Mouse (Mus musculus) cerebellum, postnatal 25 days (tissue): ENCODE measurements at regions not wholly inside any gene's neighbourhood (a gene's known extent, or its start where the extent isn't known, plus 50 kb on each side); places are given as distances from the start of the nearest gene placed in this dataset.

ENCODE experiments used
- DNase-seq, 2 experiments: peaks; one replicate each; pipeline ENCODE4 v3.0.0; 2021; ENCODE audit warnings: mixed read lengths in 2 of 2

DNA sequence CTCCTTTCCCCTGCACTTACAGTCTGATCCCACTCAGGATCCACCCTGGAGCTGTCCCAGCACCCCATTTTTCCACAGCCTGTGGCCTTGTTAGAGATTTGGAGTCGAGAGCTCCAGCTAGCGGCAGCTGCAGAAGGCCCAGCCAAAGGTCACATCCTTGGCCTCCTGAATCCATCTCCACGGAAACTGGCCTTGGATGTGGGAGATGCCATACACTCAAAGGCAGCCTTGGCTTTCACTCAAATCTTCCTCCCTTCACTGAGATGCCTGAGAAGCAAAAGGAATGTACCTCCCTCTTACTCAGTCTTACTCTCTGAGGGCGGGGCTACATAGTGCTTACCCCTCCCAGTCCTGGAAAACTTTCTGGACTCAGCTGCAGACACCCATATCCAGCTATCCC lies 56.2 kb upstream of the Ky start:
- peak in 1 of 2 experiments; percentile 8 for DNase-seq

DNA sequence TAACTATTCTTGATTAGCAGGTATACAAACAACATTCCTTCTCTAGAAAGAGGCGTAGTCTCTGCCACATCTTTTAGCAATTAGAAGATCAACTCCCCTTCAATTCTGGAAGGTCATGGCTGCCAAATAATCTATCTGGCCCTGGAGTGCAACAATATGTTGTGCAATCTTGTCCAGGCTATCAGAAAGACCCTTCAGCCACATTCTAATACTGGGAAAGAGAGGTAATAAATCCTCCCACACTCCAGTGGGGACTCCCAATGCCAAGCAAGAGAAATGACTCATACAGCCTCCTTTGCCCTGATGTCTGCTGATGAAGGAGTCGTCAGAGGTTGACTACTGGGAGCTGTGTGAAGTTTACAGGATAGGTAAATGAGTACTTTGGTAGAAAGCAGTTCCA lies 59.5 kb upstream of the Ky start:
- DNase-seq, result no peak

DNA sequence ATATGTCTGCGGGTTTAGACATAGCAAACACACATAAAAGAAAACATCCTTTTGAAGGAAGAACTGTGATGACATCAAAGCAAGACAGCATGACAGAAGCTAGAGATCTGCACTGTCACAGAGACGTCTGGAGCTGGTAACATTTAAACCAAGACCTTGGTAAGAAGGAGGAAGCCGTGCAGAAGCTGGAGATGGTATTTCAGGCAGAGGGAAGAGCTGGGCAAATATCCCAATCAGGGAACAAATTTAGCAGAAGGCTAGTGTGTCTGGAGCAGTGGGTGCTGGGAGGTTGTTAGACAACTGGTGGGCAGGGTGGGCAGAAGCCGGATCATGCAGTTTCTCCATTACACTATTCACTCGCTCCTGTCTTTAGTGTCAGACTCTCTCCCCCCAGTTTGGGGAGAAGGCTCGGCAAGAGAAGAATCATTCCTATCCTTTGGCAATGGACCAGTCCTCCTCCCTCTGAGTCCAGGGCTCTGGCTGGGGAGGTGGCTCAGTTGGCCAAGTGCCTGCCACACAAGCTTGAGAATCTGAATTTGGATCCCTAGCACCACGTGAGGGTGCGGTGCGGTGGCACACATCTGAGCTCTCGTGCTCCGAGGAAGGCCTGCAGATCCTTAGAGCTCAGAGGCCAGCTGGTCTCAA lies 63.2 kb upstream of the Ky start:
- peak; percentile 58 for DNase-seq

DNA sequence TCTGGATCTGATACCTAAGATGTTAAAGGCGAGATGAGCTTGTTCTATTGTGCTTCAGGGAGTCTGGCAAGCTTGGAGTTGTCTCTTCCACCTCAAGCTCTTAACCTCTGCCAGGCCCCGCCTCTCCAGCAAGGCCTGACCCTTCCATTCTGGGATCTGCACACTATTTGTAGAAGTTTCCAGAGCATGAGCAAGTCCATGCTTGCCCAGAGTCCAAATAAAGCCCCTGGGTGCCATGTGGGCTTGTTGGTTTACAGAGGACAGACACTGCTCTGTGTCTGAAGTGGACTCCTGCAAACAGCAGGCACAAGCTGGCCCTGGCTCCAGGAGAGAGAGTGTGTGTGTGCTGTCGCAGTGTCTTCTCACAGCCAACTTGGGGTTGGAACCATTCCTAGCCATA lies 67.9 kb upstream of the Ky start:
- DNase-seq, result peak in 1 of 2 experiments; percentile 8

DNA sequence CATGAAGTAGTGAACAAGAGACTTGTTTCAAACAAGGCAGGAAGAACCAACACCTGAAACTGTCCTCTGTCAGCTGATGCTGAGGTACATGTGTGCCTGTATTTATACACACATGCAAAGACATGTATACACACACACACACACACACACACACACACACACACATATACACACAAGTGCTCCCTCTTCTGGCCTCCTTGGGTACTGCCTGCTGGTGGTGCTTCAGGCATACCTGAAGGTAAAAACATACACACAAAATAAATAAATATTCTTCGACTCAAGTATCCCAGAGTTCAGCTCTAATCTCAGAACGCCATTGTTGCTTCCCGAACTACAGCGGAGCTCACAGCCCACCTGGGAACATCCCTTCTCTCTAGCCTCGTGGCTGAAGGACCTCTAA lies 69.2 kb upstream of the Ky start:
- DNase-seq, result peak; percentile 11 to 39

DNA sequence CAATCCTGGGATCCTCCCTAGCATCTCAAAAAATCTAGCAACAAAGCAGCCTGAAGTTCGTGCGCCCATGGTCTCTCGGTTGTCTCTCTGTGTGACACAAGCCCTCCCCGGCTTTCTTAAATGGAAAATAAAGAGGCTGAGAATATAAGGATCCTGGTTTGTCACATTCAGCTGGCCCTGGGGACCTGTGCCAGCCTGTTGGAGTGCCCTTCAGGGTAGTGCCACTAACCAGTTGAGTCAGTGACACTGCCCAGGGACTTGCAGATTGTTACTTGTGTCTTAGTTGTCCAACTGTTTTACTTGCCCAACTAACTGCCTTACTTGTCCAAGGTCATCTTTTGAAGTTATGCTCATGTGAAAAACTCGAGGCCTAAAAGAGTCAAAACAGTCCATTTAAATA lies 73.5 kb upstream of the Ephb1 start:
- no peak for DNase-seq

DNA sequence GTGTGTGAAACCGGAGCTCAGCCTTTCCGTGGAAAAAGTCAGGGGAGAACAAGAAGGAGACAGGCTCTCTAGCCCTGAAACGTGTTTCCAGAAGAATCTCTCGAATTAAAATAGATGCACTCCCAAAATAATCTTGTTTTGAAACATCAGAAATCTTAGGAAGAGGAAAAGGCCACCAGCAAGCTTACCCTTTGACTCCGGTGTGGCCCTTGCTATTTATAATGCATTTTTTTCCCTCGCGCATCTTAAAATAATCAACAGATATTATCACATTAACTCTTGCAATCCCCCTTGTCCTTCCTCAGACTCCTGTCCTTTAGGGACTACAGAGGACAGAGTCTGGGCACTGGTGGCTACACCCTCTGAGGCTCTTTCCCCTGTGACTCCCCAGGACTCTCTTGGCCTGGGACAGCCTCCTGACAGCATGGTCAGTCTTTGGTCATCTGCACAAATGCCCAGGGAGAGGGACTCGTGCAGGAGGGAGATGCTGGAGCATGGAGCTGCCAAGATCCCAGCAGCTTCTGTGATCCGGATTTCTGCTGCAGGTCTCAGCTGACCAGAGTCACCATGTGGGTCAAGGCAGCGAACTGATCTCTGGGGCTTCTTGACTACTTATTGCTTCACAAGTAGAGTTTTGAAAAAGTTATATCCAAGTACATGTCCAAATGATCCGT lies 70.3 kb upstream of the Ephb1 start:
- DNase-seq, result no peak

DNA sequence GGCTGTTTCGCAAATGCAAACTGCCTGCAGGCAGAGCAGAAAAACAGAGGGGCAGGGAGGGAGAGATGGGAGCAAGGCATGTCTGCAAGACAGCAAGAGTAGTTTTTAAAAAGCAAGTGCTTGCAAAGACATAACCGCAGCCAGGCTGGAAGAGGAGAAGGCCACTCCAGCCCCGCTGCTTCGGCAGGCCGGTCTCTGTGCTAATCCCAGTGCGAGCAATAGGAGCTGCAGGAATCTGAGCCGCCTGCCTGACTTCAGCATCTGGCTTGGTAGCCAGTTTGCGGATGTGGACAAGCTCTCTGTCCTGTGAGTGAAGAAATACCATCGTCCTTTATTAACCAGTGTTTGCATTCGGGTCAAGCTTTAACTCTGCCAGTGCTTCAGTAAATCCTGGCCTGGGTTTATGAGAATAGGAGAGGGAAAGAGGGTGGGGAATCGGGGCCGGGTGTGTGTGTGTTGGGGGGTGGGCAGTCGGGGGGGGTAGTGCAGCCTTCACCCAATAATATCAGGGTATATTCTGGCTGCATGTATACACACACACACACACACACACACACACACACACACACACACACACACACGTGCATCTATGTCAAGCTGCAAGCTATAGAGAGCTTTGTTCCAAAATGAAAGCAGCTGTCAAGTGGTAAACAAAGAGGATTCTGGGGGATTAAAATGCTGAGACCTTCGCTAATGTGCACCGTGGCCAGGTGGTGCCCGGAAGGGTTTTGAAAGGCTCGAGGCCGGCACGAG lies 69.6 kb upstream of the Ephb1 start:
- peak in 1 of 2 experiments; percentile 25 for DNase-seq

DNA sequence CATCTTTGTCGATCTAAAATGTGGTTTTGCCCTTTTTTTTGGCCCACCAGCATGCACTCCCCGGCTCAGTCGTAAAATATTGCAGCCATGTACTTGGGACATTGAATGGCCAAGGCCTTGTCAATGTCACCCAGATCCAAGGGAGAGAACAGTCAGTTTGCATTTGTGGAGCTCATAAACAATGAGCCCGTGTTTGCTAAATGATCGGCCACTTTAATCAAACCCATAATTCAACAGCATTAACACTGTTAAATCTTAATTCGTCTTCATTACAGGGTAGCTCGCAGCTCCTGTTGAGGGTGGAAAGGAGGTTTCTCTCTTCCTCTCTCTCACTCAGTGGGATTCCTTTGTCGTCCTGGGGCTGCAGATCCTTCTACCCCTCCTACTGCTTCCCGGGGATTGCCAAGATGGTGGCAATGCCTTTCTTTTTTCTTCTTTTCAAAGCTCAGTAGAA lies 69.0 kb upstream of the Ephb1 start:
- DNase-seq, result no peak

DNA sequence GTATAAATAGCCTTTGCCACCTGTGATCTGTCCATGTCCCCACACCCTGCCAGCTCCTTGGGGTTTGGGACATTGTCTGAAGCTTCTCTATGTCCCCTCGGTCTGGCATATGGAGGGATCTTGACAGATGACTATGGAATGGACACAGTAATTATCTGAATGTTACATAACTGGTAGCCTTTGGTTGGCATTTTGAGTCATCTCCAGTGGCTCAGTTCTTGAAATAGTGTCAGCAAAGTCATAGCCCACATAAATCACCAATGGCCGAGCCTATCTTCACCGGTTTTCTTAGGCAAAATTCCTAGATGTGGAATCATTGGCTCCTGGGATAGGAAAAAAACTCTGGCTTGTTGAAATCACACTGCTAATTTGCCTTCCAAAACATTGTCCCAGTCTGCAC lies 67.3 kb upstream of the Ephb1 start:
- no peak for DNase-seq

DNA sequence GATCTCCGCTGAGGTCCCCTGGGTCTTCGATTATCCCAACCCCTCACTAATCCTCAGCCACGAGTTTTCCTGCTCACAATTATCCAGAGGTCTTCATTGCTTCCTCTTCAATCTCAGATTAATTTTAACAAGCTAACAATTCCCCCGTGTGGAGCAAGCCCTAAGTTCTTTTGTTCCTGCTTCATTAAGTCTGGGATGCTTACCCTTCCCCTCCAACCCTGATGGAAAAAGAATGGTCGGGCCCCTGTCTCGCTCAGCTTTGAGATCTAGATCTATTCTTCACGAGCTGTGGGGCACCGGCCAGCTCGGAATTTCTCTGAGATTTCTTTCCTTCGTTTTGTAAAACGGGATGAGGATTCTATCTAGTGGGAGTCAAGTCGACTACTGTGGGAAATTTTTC lies 65.7 kb upstream of the Ephb1 start:
- no peak for DNase-seq

DNA sequence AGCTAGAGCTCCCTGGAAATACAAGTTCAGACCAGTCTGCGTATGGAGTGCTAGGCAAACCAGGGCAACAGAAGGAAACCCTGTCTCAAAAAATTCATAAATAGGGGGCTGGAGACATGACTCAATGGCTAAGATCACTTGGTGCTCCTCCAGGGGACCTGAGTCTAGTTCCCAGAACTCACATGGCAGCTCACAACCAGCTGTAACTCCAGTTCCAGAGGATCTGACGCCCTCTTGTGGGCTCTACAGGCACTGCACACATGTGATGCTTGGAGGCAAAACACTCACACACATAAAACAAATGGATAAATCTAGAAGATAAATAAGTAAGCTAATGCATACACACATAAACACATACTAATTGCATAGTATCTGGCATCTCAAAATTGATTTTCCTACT lies 59.1 kb upstream of the Ephb1 start:
- DNase-seq, result no peak

DNA sequence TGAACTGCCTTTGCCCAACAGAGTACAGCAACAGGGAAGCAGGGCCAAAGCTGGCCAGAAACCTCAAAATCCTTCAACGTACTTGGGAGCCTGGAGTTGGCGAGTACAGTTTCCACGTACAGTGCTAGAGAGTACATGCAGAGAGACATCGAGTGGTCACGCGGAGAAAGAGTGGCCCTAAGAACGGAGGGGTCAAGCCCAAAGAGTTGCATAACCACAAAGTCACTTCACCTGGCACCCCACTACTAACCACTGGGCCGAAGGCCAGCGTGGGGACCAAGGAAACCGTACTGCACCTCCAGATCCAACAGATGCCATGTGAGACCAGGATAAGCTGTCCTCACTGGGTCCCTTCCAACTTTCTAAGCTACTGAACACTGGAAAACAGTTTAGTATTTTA lies 56.2 kb upstream of the Ephb1 start:
- DNase-seq, result no peak

DNA sequence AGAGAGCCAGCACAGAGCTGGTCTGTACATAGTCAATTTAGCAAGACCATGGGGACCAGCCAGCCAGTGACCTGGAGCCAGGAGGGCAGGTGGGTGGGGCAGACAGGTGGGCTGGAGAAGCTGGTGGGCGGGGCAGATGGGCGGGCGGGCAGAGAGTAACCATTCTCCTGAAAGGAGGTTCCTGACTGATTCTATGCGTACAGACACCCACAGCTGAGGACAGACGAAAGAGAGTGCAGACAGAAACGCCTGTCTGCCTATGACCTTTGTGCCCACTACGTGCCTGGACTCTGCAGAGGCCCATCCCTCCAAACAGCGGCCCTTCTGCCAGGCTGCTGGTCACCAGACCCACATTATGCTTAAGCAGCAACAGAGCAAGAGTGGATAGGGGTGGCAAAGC lies 51.5 kb upstream of the Ephb1 start:
- no peak for DNase-seq
